Mouse (Mus musculus) gonadal fat pad, adult 2 months (tissue): ENCODE results near the gene Pde10a. TPM values are rescaled to one million over a fixed set of nuclear protein-coding genes. Genes with fewer than 3 reads are reported as not detected.

Experiments used
- DNase-seq: peaks from one replicate; pipeline ENCODE4 v3.0.0-alpha.2; 2012; ENCODE audit warnings: low read depth
- polyA plus RNA-seq: library from polyadenylated mRNA; depleted of rRNA; stranded (reverse); fragments of >200 nt; gene quantifications from 2 replicates; pipeline ENCODE4 v1.2.3, GENCODE M21; 2012

Gene Pde10a
- polyA plus RNA-seq, 1 experiment, result 2.1 TPM

- DNase-seq, result no peak
These were observed 984 bp downstream of the Pde10a start for GRCm38 (mm10) chr17:8525971-8526740.

DNA sequence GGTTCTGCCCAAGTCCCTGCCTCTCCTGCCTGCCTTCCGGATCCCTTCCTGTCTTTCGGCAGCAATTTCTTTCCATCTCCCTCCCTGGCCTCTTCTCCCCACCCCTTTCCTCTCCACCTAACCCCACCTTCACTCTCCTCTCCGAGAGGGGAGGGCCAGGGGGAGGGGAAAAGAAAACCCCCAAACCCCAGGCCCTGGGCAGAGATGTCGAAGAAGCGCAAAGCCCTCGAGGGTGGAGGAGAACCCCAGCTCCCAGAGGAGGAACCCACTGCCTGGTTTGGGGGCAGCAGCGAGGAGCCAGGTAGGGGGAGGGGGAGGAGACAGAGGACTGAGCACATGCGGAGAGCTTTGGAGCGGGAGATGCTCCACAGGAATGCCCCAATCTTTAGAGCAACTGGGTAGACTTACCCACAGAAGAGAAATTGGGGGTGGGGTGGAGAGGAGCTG lies 1.7 kb downstream of the Pde10a start:
- no peak for DNase-seq

GRCm38 (mm10) chr17:8528641-8529040 lies 3.5 kb downstream of the Pde10a start:
- no peak for DNase-seq

- DNase-seq, result no peak
These were observed 7.4 kb downstream of the Pde10a start for GRCm38 (mm10) chr17:8532609-8533008.

DNA sequence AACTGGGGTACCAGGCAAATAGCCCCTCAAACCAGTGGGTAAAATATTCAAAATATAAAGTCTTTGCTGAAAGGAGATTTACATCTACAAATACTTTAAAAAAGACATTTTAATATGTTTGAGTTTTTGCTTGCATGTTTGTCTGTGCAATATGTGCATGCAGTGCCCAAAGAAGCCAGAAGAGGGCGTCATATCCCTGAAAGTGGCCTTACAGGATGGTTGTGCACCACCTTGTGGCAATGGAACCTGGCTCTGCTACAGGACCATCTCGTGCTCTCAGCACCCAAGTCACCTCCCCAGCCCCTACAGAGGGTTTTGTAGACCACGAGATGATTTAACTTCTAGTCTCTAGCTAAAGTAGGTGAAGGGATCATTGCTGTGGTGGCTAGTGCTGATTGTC lies 8.7 kb downstream of the Pde10a start:
- no peak for DNase-seq

GRCm38 (mm10) chr17:8536522-8536921 lies 11.3 kb downstream of the Pde10a start:
- no peak for DNase-seq

DNA sequence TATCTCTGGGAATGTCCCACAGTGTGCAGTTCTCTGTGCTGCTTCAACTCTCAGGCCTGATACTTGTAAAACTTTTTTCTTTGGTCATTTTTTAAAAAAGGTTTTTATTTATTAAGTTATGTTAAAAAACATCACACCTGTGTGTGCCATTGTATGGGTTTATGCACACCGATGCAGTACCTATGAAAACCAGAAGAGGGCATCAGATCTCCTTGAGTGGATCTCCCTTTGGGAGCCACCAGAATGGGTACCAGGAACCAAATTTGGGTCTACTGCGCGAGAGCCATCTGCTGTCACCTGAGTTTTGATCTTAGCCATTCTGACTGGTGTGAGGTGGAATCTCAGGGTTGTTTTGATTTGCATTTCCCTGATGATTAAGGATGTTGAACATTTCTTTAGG lies 12.9 kb downstream of the Pde10a start:
- no peak for DNase-seq

DNA sequence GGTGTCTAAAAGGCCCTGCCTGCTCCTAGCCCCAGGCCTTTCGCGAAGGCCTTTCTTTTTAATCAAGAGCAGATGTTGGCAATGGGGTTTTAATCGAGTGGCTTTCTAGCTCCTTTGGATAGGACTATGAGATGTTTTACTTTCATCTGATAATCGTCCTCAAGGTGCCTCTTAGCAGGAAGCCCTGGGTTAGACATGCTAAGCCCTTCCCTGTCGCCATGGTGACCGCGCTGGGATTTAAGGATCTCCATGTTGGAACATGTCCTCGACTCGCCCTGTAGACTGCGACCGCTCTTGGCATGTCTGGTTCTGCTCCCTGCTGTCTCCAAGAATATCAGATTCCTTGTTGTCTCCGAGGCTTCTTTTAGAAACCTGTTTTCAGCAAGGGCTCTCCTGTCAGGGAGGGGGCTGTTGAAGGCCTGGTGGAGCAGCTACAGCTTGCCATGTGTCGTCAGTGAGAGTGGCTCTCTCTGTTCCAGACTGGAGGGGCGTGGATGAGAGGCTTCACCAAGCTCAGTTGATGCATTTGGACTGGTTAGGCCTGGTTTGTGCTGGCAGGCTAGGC lies 16.9 kb downstream of the Pde10a start:
- DNase-seq, result no peak

GRCm38 (mm10) chr17:8546366-8546765 lies 21.2 kb downstream of the Pde10a start:
- DNase-seq, result no peak

DNA sequence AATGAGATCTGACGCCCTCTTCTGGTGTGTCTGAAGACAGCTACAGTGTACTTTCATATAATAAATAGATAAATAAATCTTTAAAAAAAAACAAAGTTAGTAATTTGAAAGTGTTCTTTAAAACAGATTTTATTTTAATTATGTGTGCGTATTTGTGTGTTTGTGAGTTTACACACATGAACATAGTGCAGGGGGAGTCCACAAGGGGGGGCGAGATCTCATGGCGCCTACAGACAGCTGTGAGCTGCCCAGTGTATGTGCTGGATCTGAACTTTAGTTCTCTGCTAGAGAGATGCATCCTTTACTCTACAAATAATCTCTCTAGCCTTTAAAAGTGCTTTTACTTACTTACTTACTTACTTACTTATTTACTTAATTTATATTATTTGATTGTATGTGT lies 23.6 kb downstream of the Pde10a start:
- DNase-seq, result no peak

DNA sequence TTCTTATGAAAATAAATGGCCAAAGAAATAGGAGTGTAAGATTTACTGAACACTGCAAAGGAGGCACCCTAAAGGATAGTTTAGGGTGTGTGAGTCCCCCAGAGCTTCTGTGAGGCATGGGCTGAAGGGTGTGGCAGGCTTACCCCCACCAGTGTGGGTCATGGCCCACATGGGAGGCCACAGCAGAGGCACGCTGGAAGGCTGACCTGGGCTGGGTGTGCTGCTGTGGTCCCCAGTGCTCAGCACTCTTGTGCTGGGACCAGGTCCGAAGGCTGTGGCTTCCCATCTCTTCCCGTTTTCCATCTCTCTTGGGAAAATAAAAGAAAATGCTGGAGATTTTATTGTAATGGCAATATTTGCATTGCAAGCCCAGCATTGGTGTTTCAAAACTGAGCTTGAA lies 26.5 kb downstream of the Pde10a start:
- DNase-seq, result no peak

DNA sequence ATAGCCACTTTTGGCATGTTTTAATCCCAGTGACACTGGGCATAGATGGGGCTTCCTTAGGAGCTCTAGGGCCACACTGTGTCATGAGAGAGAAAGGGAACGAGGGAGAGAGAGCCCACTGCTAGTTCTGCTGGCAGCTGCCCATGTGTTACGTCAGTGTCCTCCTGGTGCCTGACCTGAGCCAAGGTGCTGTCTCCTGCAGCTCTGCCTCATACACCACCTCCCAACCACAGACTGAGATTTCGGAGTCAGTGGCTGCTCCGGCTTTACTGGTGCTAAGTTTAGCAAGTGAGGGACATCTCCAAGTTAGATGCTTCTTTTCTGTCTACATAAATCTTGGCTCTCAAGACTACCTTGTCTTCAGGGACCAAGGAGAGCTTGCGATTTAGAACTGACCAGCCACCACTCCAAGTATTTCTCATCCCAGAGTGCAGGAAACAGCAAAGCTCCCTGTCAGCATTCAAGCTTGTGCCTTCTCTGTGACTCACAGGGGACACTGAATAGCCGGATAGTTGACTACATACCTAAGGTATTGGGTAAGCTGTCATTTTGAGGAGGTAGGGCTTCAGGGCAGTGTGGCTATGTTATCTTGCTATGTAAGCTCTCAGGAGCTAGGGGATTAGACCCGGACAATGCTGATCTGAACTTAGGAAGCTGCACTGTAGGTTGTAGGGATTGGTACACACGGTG lies 27.3 kb downstream of the Pde10a start:
- no peak for DNase-seq

- no peak for DNase-seq
These were observed 28.4 kb downstream of the Pde10a start for GRCm38 (mm10) chr17:8553601-8554000.

DNA sequence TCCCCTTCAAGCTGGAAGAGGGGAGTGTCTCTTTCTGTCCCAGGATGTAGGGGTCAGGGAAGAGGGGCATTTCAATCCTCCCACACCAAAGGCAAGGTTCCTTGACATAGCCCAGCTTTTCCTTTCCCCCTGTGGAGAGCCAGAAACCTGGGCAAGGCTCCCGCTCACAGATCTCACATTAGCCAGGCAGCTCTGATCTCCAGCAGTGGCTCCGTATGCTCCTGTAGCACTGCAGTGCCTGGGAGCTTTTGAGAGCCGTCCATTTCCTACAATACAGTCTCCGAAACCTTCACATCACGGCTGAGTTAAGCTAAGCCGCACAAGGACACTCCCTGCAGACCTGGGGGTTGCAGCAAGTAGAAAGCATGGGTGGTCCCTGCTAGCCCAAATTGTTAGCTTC lies 29.0 kb downstream of the Pde10a start:
- DNase-seq, result no peak

DNA sequence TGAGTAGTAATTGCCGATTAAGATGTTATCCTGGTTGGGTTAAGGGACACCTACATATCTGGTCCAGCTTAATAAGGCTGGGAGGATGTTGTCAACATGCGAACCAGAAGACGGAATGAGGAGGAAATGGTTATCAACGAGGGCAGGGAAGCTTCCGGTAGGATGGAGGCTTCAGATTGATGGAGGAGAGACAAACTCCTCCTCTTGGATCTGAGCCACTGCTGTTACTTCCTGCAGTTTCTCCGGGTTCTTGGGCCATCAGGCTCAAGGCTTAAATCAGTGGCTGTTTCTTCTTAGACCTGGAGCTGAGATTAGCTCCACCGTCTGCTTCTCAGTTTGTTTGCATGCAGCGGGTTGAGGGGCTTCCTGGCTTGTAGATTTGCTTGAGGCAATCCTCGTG lies 30.6 kb downstream of the Pde10a start:
- DNase-seq, result no peak

- DNase-seq, result no peak
These were observed 31.1 kb downstream of the Pde10a start for GRCm38 (mm10) chr17:8556223-8556622.

DNA sequence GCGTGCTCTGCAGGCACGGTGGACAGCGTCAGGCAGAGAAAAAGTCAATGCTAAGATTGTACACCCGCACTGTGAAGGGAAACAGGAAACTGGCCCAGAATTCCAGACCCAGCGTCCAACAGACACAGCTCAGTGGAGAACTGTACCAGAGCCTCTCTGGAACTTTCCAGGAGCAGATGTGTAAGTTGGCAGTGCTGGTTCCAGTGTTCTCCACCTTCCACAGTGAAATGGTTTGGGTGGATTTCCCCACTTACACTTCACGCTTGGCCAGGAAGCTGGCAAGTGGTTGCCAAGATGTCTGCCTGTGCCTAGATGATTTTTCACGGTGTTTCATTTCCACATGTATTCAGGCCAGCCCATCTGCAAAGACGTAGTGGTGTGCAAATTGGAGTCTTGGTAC lies 32.8 kb downstream of the Pde10a start:
- no peak for DNase-seq

- DNase-seq, result no peak
These were observed 37.1 kb downstream of the Pde10a start for GRCm38 (mm10) chr17:8562101-8562885.

GRCm38 (mm10) chr17:8562886-8563280 lies 37.7 kb downstream of the Pde10a start:
- DNase-seq, result no peak

DNA sequence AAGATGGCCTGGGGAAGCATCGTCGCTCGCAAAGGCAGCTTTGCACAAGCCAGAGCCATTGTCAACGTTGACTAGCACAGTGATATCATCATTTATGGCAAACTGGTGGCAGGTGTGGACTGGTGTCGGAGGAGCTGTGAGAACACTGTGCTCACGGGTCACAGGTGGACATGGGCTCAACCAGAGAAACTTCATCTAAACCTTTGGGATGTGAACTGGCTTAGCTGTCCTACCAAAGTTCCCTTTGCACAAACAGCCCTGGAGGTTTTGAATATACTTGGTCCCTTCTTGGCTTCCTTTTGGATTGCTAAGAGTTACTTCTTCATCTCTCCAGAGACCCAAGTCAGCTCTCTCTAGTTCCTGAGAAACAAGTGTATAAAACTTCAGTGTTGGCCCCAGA lies 41.7 kb downstream of the Pde10a start, which contains the start of gene Gm17087:
Gm17087 (minus strand) TSS at position 101 of the 400 bp plus-strand sequence.
- DNase-seq, result no peak

GRCm38 (mm10) chr17:8573542-8574260 lies 48.5 kb downstream of the Pde10a start:
- no peak for DNase-seq
